Mouse (Mus musculus) erythroblast, embryonic 14.5 days (primary cell): ENCODE results near the gene Gpld1.

Source experiments
- GATA1 ChIP-seq: IDR thresholded peaks from 2 replicates; pipeline ENCODE4 v1.6.1; 2012; ENCODE audit warnings: low read length, inconsistent platforms, mixed read lengths
- TAL1 ChIP-seq: IDR thresholded peaks from 3 replicates; pipeline ENCODE4 v1.6.1; 2012; ENCODE audit warnings: low read length, inconsistent platforms, mixed read lengths

- no peak for TF ChIP-seq GATA1
- no peak for TF ChIP-seq TAL1
Measured at GRCm38 (mm10) chr13:25039488-25039887, 96.5 kb downstream of the Gpld1 start.
